Mouse (Mus musculus): Measurements from ENCODE around the gene Rhod. TPM values are rescaled to one million over a fixed set of nuclear protein-coding genes. Genes with fewer than 3 reads are reported as not detected.
A peak's percentile ranks its signal among the peaks of the same experiment; 100 is the strongest.

Rhod gene
- polyA plus RNA-seq, 1 experiment from 2014 or later, result 6.5 TPM

GRCm38 (mm10) chr19:4450666-4451065 lies 11.4 kb upstream of the Rhod start:
- H3K9me3 ChIP-seq (replicated peaks), result no peaks in the 10 kb centered on the region
- WGBS (ENCODE audit: insufficient replicate concordance), result 49% methylated on average over 5 of the region's 5 CpGs
- ATAC-seq (ENCODE audit: low read depth), result no peak
- 0 out of 2 replicates have a peak, but pooled peaks cover 4% of the 10 kb centered on the region for H3K27me3 ChIP-seq
- no peaks in the 10 kb centered on the region for H3K36me3 ChIP-seq
- H3K9ac ChIP-seq, result no peak overlapping the region
- no peak overlapping the region for H3K4me2 ChIP-seq
- H3K4me3 ChIP-seq (replicated peaks), result no peak overlapping the region
- no peak for DNase-seq
- H3K27ac ChIP-seq, result no peak overlapping the region
- H3K4me1 ChIP-seq (replicated peaks), result no peaks in the 10 kb centered on the region

- Histone ChIP-seq H3K4me3 (replicated peaks) (no peak overlapping the region), H3K27ac (no peak overlapping the region), H3K4me1 (replicated peaks) (no peaks in the 10 kb centered on the region), H3K9ac (no peak overlapping the region), H3K9me3 (replicated peaks) (no peaks in the 10 kb centered on the region), H3K27me3 (no peaks in the 10 kb centered on the region), H3K4me2 (no peak overlapping the region), H3K36me3 (no peaks in the 10 kb centered on the region)
- DNase-seq, result no peak
- ATAC-seq (ENCODE audit: low read depth), result no peak
- 79% methylated on average over 9 of the region's 9 CpGs for WGBS (ENCODE audit: insufficient replicate concordance)
Observed at GRCm38 (mm10) chr19:4449230-4449629, 10.0 kb upstream of the Rhod start.

GRCm38 (mm10) chr19:4447445-4447844 lies 8.2 kb upstream of the Rhod start:
- 71% methylated on average over 9 of the region's 9 CpGs for WGBS (ENCODE audit: insufficient replicate concordance)
- H3K27me3 ChIP-seq, result 0 out of 2 replicates have a peak, but pooled peaks cover 4% of the 10 kb centered on the region
- no peak overlapping the region for H3K27ac ChIP-seq
- H3K4me2 ChIP-seq, result no peak overlapping the region
- no peaks in the 10 kb centered on the region for H3K9me3 ChIP-seq (replicated peaks)
- no peaks in the 10 kb centered on the region for H3K4me1 ChIP-seq (replicated peaks)
- no peak overlapping the region for H3K4me3 ChIP-seq (replicated peaks)
- H3K36me3 ChIP-seq, result no peaks in the 10 kb centered on the region
- H3K9ac ChIP-seq, result no peak overlapping the region
- no peak for DNase-seq
- no peak for ATAC-seq (ENCODE audit: low read depth)

DNA sequence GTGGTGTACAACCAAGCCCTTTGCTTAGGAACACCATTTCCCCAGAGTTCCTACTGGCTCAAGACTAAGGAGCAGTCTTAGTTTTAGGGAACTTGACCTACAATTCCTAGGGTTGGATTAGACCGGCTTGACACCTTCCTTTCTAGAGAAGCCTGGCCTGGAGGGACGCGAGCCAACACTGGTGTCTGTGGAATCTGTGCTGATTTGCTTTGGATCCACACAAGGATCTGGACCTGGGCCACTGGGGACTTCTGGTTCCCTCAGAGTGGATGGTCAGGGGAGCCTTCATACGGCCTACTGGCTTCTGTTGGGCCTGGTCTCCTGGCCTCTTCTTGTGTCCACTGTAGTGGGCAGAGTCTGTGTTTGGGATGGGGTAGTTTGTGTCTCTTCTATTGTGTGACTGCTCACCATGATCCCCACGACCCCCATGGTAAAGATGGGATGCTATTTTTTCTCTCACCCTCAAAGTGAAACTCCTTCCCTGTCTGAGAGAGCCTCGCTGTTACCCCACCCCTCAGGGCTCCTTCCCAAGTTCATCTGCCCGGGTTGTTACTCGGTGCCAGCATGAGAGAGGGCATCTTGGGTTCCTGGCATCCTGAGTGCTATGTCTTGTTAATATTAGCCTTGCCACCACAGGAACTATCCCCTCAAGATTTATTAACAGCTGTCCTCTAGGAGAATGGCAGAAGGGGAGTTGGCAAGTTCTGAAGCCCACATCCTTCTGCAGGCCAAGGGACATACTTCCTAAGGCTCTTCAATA lies 7.6 kb upstream of the Rhod start:
- no peak for ATAC-seq (ENCODE audit: low read depth)
- no peak overlapping the region for H3K4me3 ChIP-seq (replicated peaks)
- no peak for DNase-seq
- H3K4me2 ChIP-seq, result no peak overlapping the region
- H3K27me3 ChIP-seq, result 0 out of 2 replicates have a peak, but pooled peaks cover 4% of the 10 kb centered on the region
- no peaks in the 10 kb centered on the region for H3K36me3 ChIP-seq
- peaks cover 5% of the 10 kb centered on the region for H3K4me1 ChIP-seq (replicated peaks)
- WGBS (ENCODE audit: insufficient replicate concordance), result 68% methylated on average over 8 of the region's 8 CpGs
- no peak overlapping the region for H3K9ac ChIP-seq
- no peak overlapping the region for H3K27ac ChIP-seq
- no peaks in the 10 kb centered on the region for H3K9me3 ChIP-seq (replicated peaks)

GRCm38 (mm10) chr19:4442408-4442807 lies 3.2 kb upstream of the Rhod start:
- DNase-seq (peak; percentile 36), ATAC-seq (ENCODE audit: low read depth) (no peak)
- Histone ChIP-seq H3K9ac (no peak overlapping the region), H3K4me1 (replicated peaks) (peaks cover 38% of the 10 kb centered on the region), H3K36me3 (no peaks in the 10 kb centered on the region), H3K27me3 (peaks cover 43% of the 10 kb centered on the region), H3K4me3 (replicated peaks) (no peak overlapping the region), H3K9me3 (replicated peaks) (no peaks in the 10 kb centered on the region), H3K4me2 (no peak overlapping the region), H3K27ac (peak overlapping the region; percentile 45; the same call in 1 of the 2 replicates)
- 1% methylated on average over 3 of the region's 3 CpGs for WGBS (ENCODE audit: insufficient replicate concordance)

DNA sequence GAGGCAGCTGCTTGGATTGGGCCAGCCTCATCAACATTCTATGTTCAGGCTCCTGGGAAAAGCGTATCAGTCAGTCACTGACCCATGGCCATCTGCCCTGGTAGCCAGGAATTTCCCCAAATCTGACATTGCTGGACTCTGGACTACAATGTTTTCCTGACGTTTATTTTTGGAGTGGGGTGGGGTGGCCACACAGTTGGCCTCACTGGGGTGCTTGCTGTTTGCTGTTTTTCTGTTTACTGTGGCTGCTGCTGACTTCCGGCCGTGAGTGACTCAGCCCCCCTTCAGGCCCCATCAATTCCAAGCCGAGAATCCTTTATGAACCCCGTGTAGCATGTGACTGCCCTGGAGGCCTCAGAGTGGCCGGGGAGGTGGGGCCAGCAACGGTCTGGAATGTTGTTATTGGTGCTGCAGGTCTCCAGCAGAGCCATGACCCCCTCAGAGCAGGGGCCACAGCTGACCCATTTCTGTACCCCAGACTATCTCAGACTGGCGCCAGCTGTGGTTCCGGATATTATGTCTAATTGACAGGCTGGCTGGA lies 2.5 kb upstream of the Rhod start:
- Histone ChIP-seq H3K9ac (peak overlapping the region; percentile 13; the same call in 1 of the 2 replicates), H3K27ac (peak overlapping the region; percentile 50)
- 37% methylated on average over 10 of the region's 10 CpGs for WGBS (ENCODE audit: insufficient replicate concordance)

DNA sequence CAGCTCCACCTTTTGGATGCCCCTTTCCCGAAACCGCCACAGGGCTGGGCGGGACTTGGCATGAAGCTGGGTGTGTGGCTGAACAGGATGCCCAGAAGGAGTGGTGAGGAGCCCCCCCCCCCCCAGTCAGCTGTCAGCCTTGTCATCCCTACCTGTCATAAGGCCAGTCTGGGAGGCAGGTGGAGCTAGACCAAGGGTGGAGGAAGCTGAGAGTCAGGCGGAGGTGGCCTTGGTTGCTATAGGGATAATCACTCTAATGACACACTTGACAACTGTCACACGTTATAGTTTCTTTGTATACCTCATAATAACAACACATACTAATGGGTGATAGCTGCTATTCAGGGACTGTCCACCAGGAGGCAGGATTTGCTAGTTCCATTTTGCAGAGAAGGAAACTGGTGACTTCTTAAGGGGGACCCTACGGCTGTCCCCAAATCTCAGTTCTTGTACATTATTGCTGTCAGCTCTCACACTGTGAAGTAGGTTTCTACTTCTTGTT lies 1.9 kb upstream of the Rhod start:
- DNase-seq (peak; percentile 34), ATAC-seq (ENCODE audit: low read depth) (peak; percentile 8; the same call in 1 of the 2 replicates)
- Histone ChIP-seq H3K9me3 (replicated peaks) (no peaks in the 10 kb centered on the region), H3K4me1 (replicated peaks) (peaks cover 38% of the 10 kb centered on the region), H3K36me3 (no peaks in the 10 kb centered on the region), H3K4me3 (replicated peaks) (no peak overlapping the region), H3K9ac (no peak overlapping the region), H3K27me3 (peaks cover 47% of the 10 kb centered on the region), H3K4me2 (no peak overlapping the region), H3K27ac (peak overlapping the region; percentile 50)
- WGBS (ENCODE audit: insufficient replicate concordance), result 13% methylated on average over 6 of the region's 6 CpGs

More for the DNA sequence above, 2.5 kb upstream of the Rhod start:
- H3K36me3 ChIP-seq, result no peaks in the 10 kb centered on the region
- H3K4me3 ChIP-seq (replicated peaks), result no peak overlapping the region
- peaks cover 47% of the 10 kb centered on the region for H3K27me3 ChIP-seq
- H3K4me2 ChIP-seq, result 0 out of 2 replicates have a peak overlapping the region, but pooled peaks have one; percentile 4
- DNase-seq (peak; percentile 5), ATAC-seq (ENCODE audit: low read depth) (peak; percentile 45)
- no peaks in the 10 kb centered on the region for H3K9me3 ChIP-seq (replicated peaks)
- H3K4me1 ChIP-seq (replicated peaks), result peaks cover 38% of the 10 kb centered on the region

DNA sequence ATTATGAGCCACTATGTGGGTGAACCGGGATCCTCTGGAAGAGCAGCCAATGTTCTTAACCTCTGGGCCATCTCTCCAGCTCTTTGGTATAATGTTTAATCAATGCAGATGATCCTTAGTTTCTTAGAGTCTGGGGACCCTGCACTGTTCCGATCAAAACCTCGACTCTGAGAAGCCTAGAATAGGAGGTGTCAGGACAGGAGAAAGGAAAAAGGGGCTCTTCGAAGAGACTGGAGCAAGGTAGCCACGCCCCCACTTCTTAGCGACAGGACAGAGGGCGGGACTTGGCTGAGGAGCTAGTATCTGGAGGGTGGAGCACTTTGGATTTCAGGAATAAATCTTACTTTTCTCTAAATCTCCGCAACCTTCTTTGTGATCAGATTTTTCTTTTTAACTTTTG lies 990 bp upstream of the Rhod start:
- no peak for DNase-seq
- no peak for ATAC-seq (ENCODE audit: low read depth)
- WGBS (ENCODE audit: insufficient replicate concordance), result 11% methylated on average over 8 of the region's 8 CpGs
- Histone ChIP-seq H3K4me3 (replicated peaks) (peak overlapping the region; percentile 59; the same call in 1 of the 2 replicates), H3K36me3 (peaks cover 3% of the 10 kb centered on the region; the same call in 1 of the 2 replicates), H3K4me2 (peak overlapping the region; percentile 55), H3K27ac (peak overlapping the region; percentile 27; the same call in 1 of the 2 replicates), H3K4me1 (replicated peaks) (peaks cover 38% of the 10 kb centered on the region), H3K27me3 (peaks cover 47% of the 10 kb centered on the region), H3K9me3 (replicated peaks) (no peaks in the 10 kb centered on the region), H3K9ac (no peak overlapping the region)

- peak overlapping the region; percentile 59 for H3K4me3 ChIP-seq (replicated peaks)
- peak overlapping the region; percentile 55 for H3K4me2 ChIP-seq
- no peaks in the 10 kb centered on the region for H3K9me3 ChIP-seq (replicated peaks)
- WGBS (ENCODE audit: insufficient replicate concordance), result 11% methylated on average over 8 of the region's 8 CpGs
- H3K4me1 ChIP-seq (replicated peaks), result peaks cover 38% of the 10 kb centered on the region
- H3K9ac ChIP-seq, result peak overlapping the region; percentile 63
- peaks cover 3% of the 10 kb centered on the region; the same call in 1 of the 2 replicates for H3K36me3 ChIP-seq
- no peak for ATAC-seq (ENCODE audit: low read depth)
- H3K27ac ChIP-seq, result no peak overlapping the region
- H3K27me3 ChIP-seq, result peaks cover 46% of the 10 kb centered on the region
- no peak for DNase-seq
Observed at GRCm38 (mm10) chr19:4438791-4439160, 456 bp downstream of the Rhod start.

DNA sequence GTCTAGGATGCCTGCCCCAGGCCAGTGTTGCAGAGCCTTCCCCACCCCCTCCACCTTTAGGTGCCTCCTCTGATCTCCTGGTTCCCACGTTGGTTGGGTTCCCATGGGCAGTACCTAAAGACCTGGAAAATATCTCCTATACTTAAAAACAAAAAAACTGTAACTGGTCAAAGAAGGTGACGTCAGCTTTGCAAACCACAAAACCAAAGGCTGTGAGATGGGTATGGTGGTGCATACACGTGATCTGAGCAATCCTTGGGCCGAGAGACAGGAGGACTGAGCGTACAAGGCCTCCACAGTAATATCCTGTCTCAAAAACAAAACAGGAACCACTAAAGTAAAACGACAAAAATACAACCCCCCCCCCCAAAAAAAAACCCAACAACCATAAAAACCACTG lies 1.3 kb downstream of the Rhod start:
- H3K4me3 ChIP-seq (replicated peaks), result no peak overlapping the region
- H3K4me2 ChIP-seq, result no peak overlapping the region
- H3K4me1 ChIP-seq (replicated peaks), result peaks cover 38% of the 10 kb centered on the region
- no peak overlapping the region for H3K9ac ChIP-seq
- peaks cover 3% of the 10 kb centered on the region; the same call in 1 of the 2 replicates for H3K36me3 ChIP-seq
- peaks cover 44% of the 10 kb centered on the region for H3K27me3 ChIP-seq
- ATAC-seq (ENCODE audit: low read depth) (no peak), DNase-seq (no peak)
- WGBS (ENCODE audit: insufficient replicate concordance), result 19% methylated on average over 6 of the region's 6 CpGs
- no peak overlapping the region for H3K27ac ChIP-seq
- H3K9me3 ChIP-seq (replicated peaks), result no peaks in the 10 kb centered on the region

GRCm38 (mm10) chr19:4436254-4436653 lies 3.0 kb downstream of the Rhod start:
- H3K4me2 ChIP-seq, result no peak overlapping the region
- H3K4me1 ChIP-seq (replicated peaks), result peaks cover 28% of the 10 kb centered on the region
- H3K27me3 ChIP-seq, result peaks cover 43% of the 10 kb centered on the region
- H3K9ac ChIP-seq, result no peak overlapping the region
- DNase-seq (no peak), ATAC-seq (ENCODE audit: low read depth) (no peak)
- H3K9me3 ChIP-seq (replicated peaks), result no peaks in the 10 kb centered on the region
- peaks cover 3% of the 10 kb centered on the region; the same call in 1 of the 2 replicates for H3K36me3 ChIP-seq
- 45% methylated on average over 3 of the region's 3 CpGs for WGBS (ENCODE audit: insufficient replicate concordance)
- H3K27ac ChIP-seq, result no peak overlapping the region
- H3K4me3 ChIP-seq (replicated peaks), result no peak overlapping the region

Data from liver, embryonic 13.5 days (tissue).